Mouse (Mus musculus) gastrocnemius, adult 18-20 months (tissue): ENCODE results near the gene Fam120a. TPM values are rescaled to one million over a fixed set of nuclear protein-coding genes. Genes with fewer than 3 reads are reported as not detected.
A peak's percentile ranks its signal among the peaks of the same experiment; 100 is the strongest.

ENCODE experiments used
- DNase-seq: peaks from one replicate; pipeline ENCODE4 v3.0.0; 2021; ENCODE audit warnings: low spot score
- total RNA-seq, 2 experiments: library from RNA; stranded (reverse); gene quantifications; 2 replicates each; pipeline ENCODE4 v1.2.3; 2021

Fam120a gene
- total RNA-seq, 2 experiments from 2014 or later, result 109 to 116 TPM

DNA sequence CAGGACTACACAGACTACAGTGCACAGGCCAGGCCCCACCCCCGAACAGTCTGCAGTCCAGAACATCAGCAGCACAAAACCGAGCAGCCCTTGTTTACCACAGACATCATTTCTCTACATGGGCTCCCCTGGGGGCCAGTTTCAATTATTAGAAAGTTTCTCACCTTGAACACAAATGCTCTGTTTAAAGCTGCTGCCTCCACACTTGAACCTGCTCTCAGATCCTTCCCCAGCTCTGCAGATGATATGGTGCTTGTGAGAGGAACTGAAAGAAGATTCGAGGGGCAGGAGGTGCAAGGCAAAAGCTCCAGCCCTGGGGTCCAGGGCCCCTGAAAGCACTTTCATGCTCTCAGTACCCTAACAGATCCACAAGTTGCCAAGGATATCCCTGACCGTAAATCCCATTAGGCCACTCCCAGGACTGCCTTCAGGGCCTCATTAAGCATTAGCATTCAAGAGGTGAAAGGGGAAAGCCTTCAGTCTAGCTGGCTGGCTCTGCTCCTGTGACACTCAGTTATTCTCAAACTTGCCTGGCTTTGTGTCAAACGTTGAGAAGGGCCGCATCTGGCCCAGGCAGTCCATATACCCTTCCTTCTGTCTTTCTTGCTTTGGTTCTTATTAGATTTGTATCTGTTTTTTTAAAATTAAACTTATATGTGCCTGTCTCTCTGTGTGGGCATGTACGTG, 110.4 kb downstream of the Fam120a start:
- no peak for DNase-seq

DNA sequence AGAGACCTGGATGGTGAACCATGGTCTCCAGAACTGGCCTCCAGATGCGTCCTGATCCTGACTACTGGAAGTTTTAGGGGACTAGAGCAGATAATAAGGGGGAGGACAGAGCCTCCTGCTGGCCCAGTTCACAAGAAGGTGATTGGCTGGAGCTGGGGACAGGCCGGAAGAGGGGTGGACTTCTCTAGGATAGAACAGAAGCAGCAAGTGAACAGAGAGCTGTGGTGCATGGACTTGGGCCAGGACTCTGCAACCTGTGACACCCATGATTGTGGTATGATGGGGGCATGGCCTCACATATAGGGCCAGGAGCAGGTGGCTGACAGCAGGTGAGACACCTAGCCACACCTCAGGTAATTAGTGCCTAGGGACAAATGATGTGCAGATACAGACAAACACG, 113.9 kb downstream of the Fam120a start:
- DNase-seq, result no peak

GRCm38 (mm10) chr13:48853475-48853874, 114.3 kb downstream of the Fam120a start:
- DNase-seq, result no peak

DNA sequence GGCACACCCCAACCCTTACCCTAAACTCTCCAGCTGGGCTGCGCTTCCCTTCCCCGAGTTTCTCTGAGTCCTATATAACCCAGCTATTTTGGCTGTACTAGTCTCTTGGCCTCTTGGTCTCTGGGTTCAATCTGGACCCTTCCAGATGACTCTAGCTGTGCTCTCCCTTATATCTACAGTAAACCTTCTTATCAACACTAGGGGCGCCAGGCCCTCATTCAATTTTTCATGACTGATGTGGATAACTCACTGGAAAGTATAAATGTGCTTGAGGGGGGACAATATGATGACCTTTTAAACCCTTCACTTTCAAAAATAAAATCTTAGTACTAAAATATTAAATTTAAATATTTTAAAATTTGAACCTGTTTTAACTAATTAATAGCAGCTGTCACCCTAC, 115.0 kb downstream of the Fam120a start:
- no peak for DNase-seq

DNA sequence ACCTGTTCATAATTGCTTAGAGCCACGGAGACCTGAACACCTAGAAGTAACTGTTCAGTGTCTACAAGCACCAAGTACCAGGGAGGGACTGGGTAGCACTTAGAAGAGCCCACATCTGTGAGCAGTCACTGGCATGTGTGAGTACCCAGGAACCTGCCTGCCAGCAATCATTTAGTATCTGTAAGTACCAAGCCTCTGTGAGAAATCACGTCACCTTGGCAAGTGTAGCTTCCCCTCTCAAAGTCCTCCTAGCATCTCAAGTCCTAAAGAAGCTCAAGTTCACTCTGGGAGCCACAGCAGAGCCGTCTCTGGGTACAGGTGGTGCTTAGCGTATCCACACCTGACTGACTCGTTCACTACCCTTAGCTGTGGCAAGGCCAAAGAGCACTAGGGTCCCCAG, 116.1 kb downstream of the Fam120a start:
- no peak for DNase-seq

DNA sequence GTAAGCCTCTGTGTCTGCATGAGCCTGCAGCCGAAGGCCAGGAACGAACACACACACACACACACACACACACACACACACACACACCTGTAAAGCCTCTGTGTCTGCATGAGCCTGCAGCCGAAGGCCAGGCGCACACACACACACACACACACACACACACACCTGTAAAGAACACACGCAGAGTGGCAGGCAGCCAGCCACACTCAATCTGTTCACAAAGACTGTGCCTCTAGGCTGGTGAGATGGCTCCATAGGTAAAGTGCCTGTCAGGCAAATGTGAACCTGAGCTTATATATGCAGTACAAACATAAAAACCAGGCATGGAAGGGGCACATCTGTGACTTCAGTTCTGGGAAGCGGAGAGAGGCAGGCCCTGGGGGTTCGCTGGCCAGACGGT, 117.0 kb downstream of the Fam120a start:
- no peak for DNase-seq

DNA sequence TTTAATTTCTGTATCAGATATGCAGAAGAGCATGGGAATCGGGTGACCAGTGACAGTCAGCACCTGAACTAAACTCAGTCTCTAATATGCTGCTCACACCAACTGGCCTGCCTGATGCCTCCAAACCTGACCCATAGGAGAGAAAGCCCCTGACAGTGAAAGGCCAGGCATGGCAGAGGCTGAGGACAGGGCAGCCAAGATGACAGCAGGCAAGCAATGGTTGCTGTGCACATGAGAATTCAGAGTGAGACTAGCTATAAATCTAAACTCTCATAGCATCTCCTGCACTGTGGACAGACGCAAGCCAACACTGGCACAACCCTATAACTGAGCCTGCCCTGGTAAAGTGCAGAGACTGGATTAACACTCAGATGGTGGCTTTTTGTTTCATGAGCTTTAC, 117.5 kb downstream of the Fam120a start:
- no peak for DNase-seq

- peak; percentile 47 for DNase-seq
Observed at GRCm38 (mm10) chr13:48849155-48849554, 118.7 kb downstream of the Fam120a start.

- DNase-seq, result no peak
Observed at GRCm38 (mm10) chr13:48845308-48845707, 122.5 kb downstream of the Fam120a start.

- DNase-seq, result no peak
Observed at GRCm38 (mm10) chr13:48843530-48843929, 124.3 kb downstream of the Fam120a start.

DNA sequence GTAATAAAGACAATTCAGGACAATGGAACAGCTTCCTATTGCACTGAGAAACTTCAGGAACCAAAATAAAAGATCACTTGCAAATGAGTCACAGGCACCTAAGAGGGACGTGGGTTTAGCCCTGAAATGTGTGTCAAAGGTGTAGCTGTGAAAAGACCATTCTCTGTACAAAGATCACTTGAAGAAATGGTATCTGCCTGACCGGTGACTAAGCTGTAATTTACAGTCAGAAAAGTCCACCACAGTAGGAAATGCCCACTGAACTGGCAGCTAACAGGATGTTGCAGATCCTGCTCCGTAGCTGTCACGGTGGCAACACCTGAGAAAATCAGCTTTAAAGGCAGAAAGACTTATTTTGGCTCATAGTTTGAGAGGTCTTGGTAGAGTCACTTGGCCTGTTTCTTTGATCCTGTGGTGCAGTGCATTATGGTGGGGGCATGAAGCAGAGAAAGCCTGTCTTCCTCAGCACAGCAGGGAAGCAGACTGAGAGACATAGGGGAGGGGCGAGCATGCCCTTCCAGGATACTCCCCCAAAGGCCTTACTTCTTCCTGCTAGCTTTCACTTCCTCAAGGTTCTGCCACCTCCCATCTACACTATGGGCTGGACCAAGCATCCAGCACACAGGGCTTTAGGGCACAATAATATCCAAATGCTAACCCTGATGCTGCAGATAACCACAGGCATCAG, 125.8 kb downstream of the Fam120a start:
- DNase-seq, result no peak

GRCm38 (mm10) chr13:48838284-48838683, 129.5 kb downstream of the Fam120a start:
- no peak for DNase-seq

DNA sequence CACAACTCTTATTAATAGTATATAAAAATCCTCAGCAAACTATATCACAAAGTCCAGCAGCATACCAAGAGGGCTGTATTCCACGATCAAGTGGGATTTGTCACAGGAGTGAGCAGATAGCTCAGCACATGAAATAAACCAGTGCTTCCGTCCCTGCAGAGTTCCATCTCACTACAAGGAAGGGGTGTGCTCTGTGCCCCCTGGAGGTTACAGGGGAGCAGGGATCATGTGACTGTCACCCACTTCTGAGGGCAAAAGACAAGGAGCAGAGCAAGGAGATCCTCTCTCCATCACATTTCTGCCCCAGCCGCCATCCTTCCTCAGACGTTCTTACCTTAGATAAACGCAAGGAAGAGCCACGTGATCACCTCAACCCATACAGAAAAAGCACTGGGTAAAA, 130.3 kb downstream of the Fam120a start:
- DNase-seq, result no peak

- DNase-seq, result no peak
Observed at GRCm38 (mm10) chr13:48830528-48831250, 137.1 kb downstream of the Fam120a start.

DNA sequence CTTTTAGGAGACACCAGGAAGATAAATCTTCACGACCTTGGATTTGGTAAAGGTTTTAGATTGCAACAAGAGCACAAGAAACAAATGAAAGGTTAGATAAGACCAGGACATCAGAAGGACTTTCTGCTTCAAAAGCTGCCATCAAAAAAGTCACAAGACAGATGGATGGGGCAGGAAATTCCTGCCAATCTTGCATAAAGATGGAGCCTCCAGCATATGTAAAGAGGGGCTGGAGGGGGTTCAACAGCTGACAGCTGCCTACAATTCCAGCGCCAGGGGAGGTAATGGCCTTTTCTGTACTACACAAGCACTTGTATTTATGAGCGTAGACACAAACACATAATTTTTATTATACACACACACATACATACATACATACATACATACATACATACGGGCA, 138.0 kb downstream of the Fam120a start:
- no peak for DNase-seq

Other genes with a start within 250 kb of the Fam120a start
- gene Phf2, start 96.9 kb downstream of the Fam120a start, total RNA-seq, result 10 to 100 TPM; 33.1 to 35.2 TPM
- 10 to 100 TPM; 63.4 to 85.0 TPM for gene Wnk2, start 180.0 kb upstream of the Fam120a start, total RNA-seq
- gene Ninj1, start 219.5 kb upstream of the Fam120a start, total RNA-seq, result 10 to 100 TPM; 17.3 to 23.8 TPM
- 100 to 1,000 TPM; 124 to 139 TPM for gene Card19, start 248.0 kb upstream of the Fam120a start, total RNA-seq